Mouse (Mus musculus) liver, embryonic 14.5 days (tissue): ENCODE results near the gene Gtsf1.

Experiments
- CTCF ChIP-seq: IDR thresholded peaks from 2 replicates; pipeline ENCODE4 v1.5.1; 2016; ENCODE audit warnings: antibody characterized with exemption, low read depth, control low read depth
- EP300 ChIP-seq: IDR thresholded peaks from 2 replicates; pipeline ENCODE4 v1.6.1; 2016; ENCODE audit warnings: antibody characterized with exemption, low read depth

DNA sequence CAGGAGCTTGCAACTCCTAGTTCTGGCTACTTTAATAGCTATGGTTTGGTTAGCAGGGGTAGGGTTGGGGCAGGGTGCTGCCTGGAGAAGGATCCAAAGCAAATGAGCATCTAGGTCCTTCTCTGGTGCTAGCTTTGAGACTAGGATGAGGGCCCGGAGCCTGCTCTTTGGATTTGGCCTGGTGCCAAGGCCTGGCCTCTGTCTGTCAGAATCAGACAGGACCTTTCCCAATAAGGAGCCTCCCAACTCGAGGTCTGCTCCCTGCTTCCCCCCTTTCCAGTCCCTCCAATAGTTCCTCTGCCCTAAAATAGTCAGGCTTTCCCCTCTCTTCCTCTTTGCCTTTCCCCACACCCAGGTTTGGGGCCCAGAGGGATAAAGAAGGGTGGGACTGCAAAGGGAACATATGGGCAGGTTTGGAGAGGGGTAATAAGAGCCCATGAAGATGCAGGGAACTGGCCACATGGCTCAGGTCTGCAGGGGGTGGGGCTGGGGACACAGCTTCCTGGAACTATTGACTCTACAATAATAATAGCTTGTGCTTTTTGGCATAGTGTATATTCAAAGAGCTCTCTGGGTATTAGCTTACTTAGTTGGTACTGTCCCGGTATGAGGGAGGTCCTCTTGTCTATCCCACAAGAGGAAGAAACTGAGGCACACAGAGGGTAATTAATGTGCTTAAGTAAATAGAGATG, 51.5 kb downstream of the Gtsf1 start:
- no peak for TF ChIP-seq CTCF
- no peak for TF ChIP-seq EP300
